Mouse (Mus musculus) CH12.LX (cell line): ENCODE data around the gene 6030445D17Rik. TPM values are rescaled to one million over a fixed set of nuclear protein-coding genes. Genes with fewer than 3 reads are reported as not detected.

Source experiments
- DNase-seq: peaks from one replicate; pipeline ENCODE4 v3.0.0-alpha.2; 2013; ENCODE audit errors: extremely low read depth
- H3K27ac ChIP-seq: 2 replicates; pipeline ENCODE4 v1.5.1; 2012; ENCODE audit warnings: low read depth, mild to moderate bottlenecking, control low read depth, moderate library complexity; ENCODE audit not compliant: insufficient read depth
- H3K27me3 ChIP-seq: replicated peaks from 2 replicates; pipeline ENCODE3; 2012; ENCODE audit warnings: inconsistent platforms
- H3K36me3 ChIP-seq, 2 experiments: replicated peaks in 1 of 2; 2 replicates each; pipeline versions ENCODE3 to v1.6.1; 2012; ENCODE audit warnings: inconsistent platforms in 1 of 2, low read length in 1 of 2, mild to moderate bottlenecking in 1 of 2, mixed read lengths in 1 of 2, moderate library complexity in 1 of 2; ENCODE audit not compliant: control insufficient read depth in 1 of 2, insufficient read depth in 1 of 2
- H3K4me1 ChIP-seq, 2 experiments: 2 replicates each; pipeline ENCODE4 v1.6.1; 2012; ENCODE audit warnings: inconsistent platforms in 1 of 2, moderate library complexity in 1 of 2; ENCODE audit not compliant: insufficient read depth in 2 of 2, control insufficient read depth in 1 of 2
- H3K4me2 ChIP-seq: 2 replicates; pipeline ENCODE4 v1.6.1; 2012; ENCODE audit warnings: low read depth, mild to moderate bottlenecking, control low read depth; ENCODE audit not compliant: poor library complexity, insufficient read depth, severe bottlenecking
- H3K4me3 ChIP-seq, 3 experiments: fragments of 150-350 bp in 1 of 3; sonication (generic) in 1 of 3; replicated peaks in 1 of 3; 2 replicates each; pipeline versions ENCODE3 to v1.5.1; 2011 to 2012; ENCODE audit warnings: low read depth in 2 of 3, low read length in 2 of 3, mild to moderate bottlenecking in 2 of 3, moderate library complexity in 2 of 3, control low read depth in 1 of 3, improper control_type of control experiment in 1 of 3, inconsistent platforms in 1 of 3, mixed read lengths in 1 of 3; ENCODE audit not compliant: poor library complexity in 1 of 3
- H3K79me2 ChIP-seq: replicated peaks from 2 replicates; pipeline ENCODE4 v1.6.1; 2012; ENCODE audit warnings: mild to moderate bottlenecking, moderate library complexity; ENCODE audit not compliant: control insufficient read depth, poor library complexity, insufficient read depth, severe bottlenecking; ENCODE audit errors: extremely low read depth
- H3K9ac ChIP-seq: 2 replicates; pipeline ENCODE4 v1.6.1; 2012; ENCODE audit warnings: low read depth, mild to moderate bottlenecking, control low read depth, moderate library complexity; ENCODE audit not compliant: insufficient read depth
- H3K9me3 ChIP-seq: replicated peaks from 2 replicates; pipeline ENCODE3; 2012; ENCODE audit warnings: low read length, inconsistent platforms, mixed read lengths
- CHD1 ChIP-seq: IDR thresholded peaks from 2 replicates; pipeline ENCODE4 v1.6.1; 2012; ENCODE audit warnings: low read depth, low read length, improper control_type of control experiment, inconsistent platforms
- CTCF ChIP-seq, 2 experiments: IDR thresholded peaks in 1 of 2; conservative IDR thresholded peaks in 1 of 2; 2 replicates each; pipeline ENCODE4 v1.5.1; 2011 to 2012; ENCODE audit warnings: low read depth in 2 of 2, low read length in 2 of 2, improper control_type of control experiment in 1 of 2, inconsistent platforms in 1 of 2, mild to moderate bottlenecking in 1 of 2, moderate library complexity in 1 of 2
- E2F4 ChIP-seq: IDR thresholded peaks from 2 replicates; pipeline ENCODE4 v1.6.1; 2011; ENCODE audit warnings: low read depth, low read length, improper control_type of control experiment; ENCODE audit not compliant: insufficient replicate concordance
- EP300 ChIP-seq: IDR thresholded peaks from 2 replicates; pipeline ENCODE4 v1.6.1; 2011; ENCODE audit warnings: low read length, improper control_type of control experiment
- HCFC1 ChIP-seq: IDR thresholded peaks from 2 replicates; pipeline ENCODE4 v1.6.1; 2012; ENCODE audit warnings: low read depth, mild to moderate bottlenecking, inconsistent platforms, low read length, improper control_type of control experiment
- JUN ChIP-seq: IDR thresholded peaks from 2 replicates; pipeline ENCODE4 v1.6.1; 2011; ENCODE audit warnings: low read depth, mild to moderate bottlenecking, low read length, improper control_type of control experiment, moderate library complexity; ENCODE audit not compliant: insufficient read depth
- JUND ChIP-seq: conservative IDR thresholded peaks from 2 replicates; pipeline ENCODE4 v1.6.1; 2011; ENCODE audit warnings: low read depth, low read length, improper control_type of control experiment
- KAT2A ChIP-seq: IDR thresholded peaks from 2 replicates; pipeline ENCODE4 v1.6.1; 2012; ENCODE audit warnings: low read length, improper control_type of control experiment, inconsistent platforms; ENCODE audit not compliant: insufficient replicate concordance
- MAX ChIP-seq: IDR thresholded peaks from 2 replicates; pipeline ENCODE4 v1.6.1; 2011; ENCODE audit warnings: low read length, improper control_type of control experiment
- MAZ ChIP-seq: IDR thresholded peaks from 2 replicates; pipeline ENCODE4 v1.6.1; 2012; ENCODE audit warnings: low read depth, mild to moderate bottlenecking, inconsistent platforms, low read length, improper control_type of control experiment, moderate library complexity
- MEF2A ChIP-seq: IDR thresholded peaks from 2 replicates; pipeline ENCODE4 v1.6.1; 2014; ENCODE audit warnings: low read depth, mild to moderate bottlenecking, inconsistent platforms, low read length, improper control_type of control experiment, borderline replicate concordance
- MXI1 ChIP-seq: IDR thresholded peaks from 2 replicates; pipeline ENCODE4 v1.6.1; 2011; ENCODE audit warnings: mild to moderate bottlenecking, low read depth, low read length, improper control_type of control experiment
- NRF1 ChIP-seq: IDR thresholded peaks from 2 replicates; pipeline ENCODE4 v1.6.1; 2014; ENCODE audit warnings: low read depth, mild to moderate bottlenecking, inconsistent platforms, low read length, improper control_type of control experiment, moderate library complexity
- PAX5 ChIP-seq: IDR thresholded peaks from 2 replicates; pipeline ENCODE4 v1.6.1; 2012; ENCODE audit warnings: low read length, inconsistent platforms, mixed read lengths
- POLR2A ChIP-seq: IDR thresholded peaks from 2 replicates; pipeline ENCODE4 v1.6.1; 2011; ENCODE audit warnings: low read depth, mild to moderate bottlenecking, improper control_type of control experiment, low read length
- TBP ChIP-seq: conservative IDR thresholded peaks from 2 replicates; pipeline ENCODE4 v1.6.1; 2011; ENCODE audit warnings: low read depth, low read length, improper control_type of control experiment
- USF2 ChIP-seq: conservative IDR thresholded peaks from 2 replicates; pipeline ENCODE4 v1.6.1; 2011; ENCODE audit warnings: low read depth, low read length, improper control_type of control experiment
- ZKSCAN1 ChIP-seq: IDR thresholded peaks from 2 replicates; pipeline ENCODE4 v1.6.1; 2012; ENCODE audit warnings: low read depth, inconsistent platforms, low read length, improper control_type of control experiment, borderline replicate concordance
- ZNF384 ChIP-seq: IDR thresholded peaks from 2 replicates; pipeline ENCODE4 v1.6.1; 2012; ENCODE audit warnings: low read depth, low read length, improper control_type of control experiment, inconsistent platforms
- dilution Hi-C: fragments of 300-500 bp; cut with MboI; formaldehyde crosslinking; loops from 2 replicates; pipeline ENCODE4 v1.14.3; 2020; ENCODE audit warnings: low sequenced_read_pairs; ENCODE audit not compliant: extremely low pct_unique_long_range_greater_than_20kb, extremely low pct_ligation_motif_present
- in situ Hi-C: fragments of 300-500 bp; cut with MboI; formaldehyde crosslinking; loops from 3 replicates; pipeline ENCODE4 v1.14.3; 2019; ENCODE audit warnings: low sequenced_read_pairs, low pct_ligation_motif_present, low pct_unique_long_range_greater_than_20kb, mixed read lengths
- polyA plus RNA-seq: library from polyadenylated mRNA; unstranded; fragments of >175 nt; gene quantifications from 2 replicates; pipeline ENCODE4 v1.2.1, GENCODE M21; 2012; ENCODE audit warnings: low read depth; ENCODE audit not compliant: insufficient read length
- total RNA-seq, 2 experiments: library from RNA; depleted of rRNA; stranded (reverse); fragments of 300-350 nt in 1 of 2; fragments of >200 nt in 1 of 2; gene quantifications; 2 replicates each; pipeline ENCODE4 v1.2.3; 2012 to 2014

6030445D17Rik gene
- total RNA-seq (2012; rRNA removed) (not detected in 2 replicates), total RNA-seq (2014; rRNA removed) (not detected in 2 replicates), polyA plus RNA-seq (not detected in 2 replicates)

DNA sequence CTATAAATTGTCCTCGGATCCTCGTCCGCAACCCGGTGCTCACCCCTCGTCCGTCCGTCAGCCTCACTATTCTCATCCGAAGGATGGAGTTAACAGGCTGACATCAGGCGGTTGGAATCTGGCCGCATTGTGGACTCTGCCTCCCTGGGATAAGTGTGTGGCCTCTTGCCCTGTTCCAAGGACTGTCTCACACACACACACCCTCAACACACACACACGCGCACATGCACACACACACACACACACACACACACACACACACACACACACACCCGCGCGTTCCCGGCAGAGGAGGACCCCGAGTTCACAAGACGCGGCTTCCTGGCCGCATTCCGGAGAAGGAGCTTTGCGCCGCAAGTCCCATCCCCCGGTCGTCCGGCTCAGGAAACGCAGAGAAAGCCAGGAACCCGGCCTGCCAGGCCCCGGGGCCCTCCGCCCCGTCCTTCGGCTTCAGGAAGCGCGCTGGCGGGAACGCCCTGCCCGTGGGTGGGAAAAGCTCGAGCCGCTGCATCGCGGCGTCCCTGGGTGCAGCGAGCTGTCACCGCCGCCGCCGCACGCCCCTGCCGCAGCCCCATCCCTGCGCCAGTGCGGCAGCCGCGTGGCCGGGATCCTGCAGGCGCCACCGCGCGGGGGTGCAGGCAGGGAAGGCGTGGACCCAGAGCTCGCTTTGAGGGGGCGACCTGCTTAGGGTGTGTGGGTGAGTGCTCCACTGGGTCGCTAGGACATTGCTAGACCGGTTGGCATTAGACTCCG, at the start of gene 6030445D17Rik:
Gene 6030445D17Rik (plus strand): TSS at position 165 of the 753 bp plus-strand sequence.
- Histone ChIP-seq H3K36me3 (no peaks in the 10 kb centered on the region), H3K27ac (no peak within 1 kb of the TSS), H3K4me1 (peaks cover 0 to 14% of the 10 kb centered on the region in 2 experiments; a peak in 2 of 4 replicates), H3K79me2 (no peaks in the 10 kb centered on the region), H3K9ac (no peak within 1 kb of the TSS), H3K4me3 (no peak within 1 kb of the TSS), H3K4me2 (no peak within 1 kb of the TSS), H3K9me3 (no peaks in the 10 kb centered on the region), H3K27me3 (no peaks in the 10 kb centered on the region)
- DNase-seq: no peak
- TF ChIP-seq JUND (no peak), EP300 (no peak), CHD1 (no peak), HCFC1 (no peak)
- dilution Hi-C loops: no loop called here
- in situ Hi-C loops: loop anchor here (5.0 kb wide), 1 partner anchor 160 kb away; the partner anchor contains the start of gene Lactbl1

DNA sequence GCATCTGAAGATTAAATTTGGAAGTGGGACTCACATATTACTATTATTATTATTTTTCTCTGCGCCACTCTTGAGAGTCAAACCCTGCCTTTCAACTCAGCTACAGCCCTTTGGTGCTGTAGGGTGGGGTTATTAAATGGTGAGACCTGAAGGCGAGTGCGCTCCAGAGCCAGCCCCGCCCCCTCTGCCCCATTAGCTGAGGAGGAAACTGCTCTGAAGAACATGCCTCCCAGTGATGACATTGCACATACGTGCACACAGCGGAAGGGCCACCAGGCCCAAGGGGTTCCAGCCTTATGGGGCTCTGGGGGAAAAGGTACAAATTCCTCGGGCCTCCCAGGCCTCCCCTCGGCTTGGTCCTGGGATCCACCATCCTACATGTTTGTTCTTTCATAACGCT, 46.6 kb upstream of the 6030445D17Rik start:
- Histone ChIP-seq H3K9ac (no peak overlapping the region), H3K27me3 (peaks cover 17% of the 10 kb centered on the region), H3K4me1 (no peaks in the 10 kb centered on the region), H3K36me3 (no peaks in the 10 kb centered on the region), H3K79me2 (no peaks in the 10 kb centered on the region), H3K4me3 (no peak overlapping the region), H3K9me3 (no peaks in the 10 kb centered on the region)
- DNase-seq: no peak
- dilution Hi-C loops: no loop called here
- no peak for TF ChIP-seq NRF1
- no peak for TF ChIP-seq ZNF384
- TF ChIP-seq KAT2A: no peak
- no peak for TF ChIP-seq USF2
- TF ChIP-seq MXI1: no peak
- TF ChIP-seq MAZ: no peak
- no peak for TF ChIP-seq JUN
- no peak for TF ChIP-seq MEF2A
- TF ChIP-seq MAX: no peak
- TF ChIP-seq JUND: no peak
- no peak for TF ChIP-seq TBP
- no peak for TF ChIP-seq E2F4
- TF ChIP-seq ZKSCAN1: no peak
- TF ChIP-seq PAX5: no peak
- TF ChIP-seq CTCF (conservative IDR thresholded peaks at IDR 0.05 in 1 of 2, IDR thresholded peaks at IDR 0.05 in 1 of 2; ENCODE audit: low read depth in 2 of 2, low read length in 2 of 2): no peak
- no peak for TF ChIP-seq POLR2A
- TF ChIP-seq, all 38 proteins: peak for 0
- in situ Hi-C loops: no loop called here
- no peak overlapping the region for H3K4me2 ChIP-seq
- H3K27ac ChIP-seq: no peak overlapping the region
